Mouse (Mus musculus) heart, adult 2 months (tissue): ENCODE data around the gene Myo1d.

Experiments used
- CTCF ChIP-seq: fragments of 200-600 bp; IDR thresholded peaks from 2 replicates; pipeline ENCODE4 v1.8.1; 2022; ENCODE audit warnings: antibody characterized with exemption, mild to moderate bottlenecking, moderate library complexity
- POLR2A ChIP-seq: fragments of 200-500 bp; IDR thresholded peaks from 2 replicates; pipeline ENCODE4 v1.6.1; 2011; ENCODE audit warnings: mild to moderate bottlenecking, low read depth, low read length, control low read depth; ENCODE audit not compliant: insufficient read depth

- TF ChIP-seq POLR2A = no peak
- no peak for TF ChIP-seq CTCF
Observed at GRCm38 (mm10) chr11:80539056-80539455, 240.8 kb downstream of the Myo1d start.
